Mouse (Mus musculus) heart, postnatal 14 days (tissue): Measurements from ENCODE around the gene Olfr119. TPM values are rescaled to one million over a fixed set of nuclear protein-coding genes. Genes with fewer than 3 reads are reported as not detected.
"Not testable (repeated sequence)": the region's sequence is repeated elsewhere in the genome, so short reads cannot be mapped to it uniquely, and the experiment has no call there.

ENCODE experiments used
- DNase-seq, 2 experiments: peaks; one replicate each; pipeline ENCODE4 v3.0.0; 2021 to 2022
- intact Hi-C: fragments of 180-260 bp; cut with DNase I; formaldehyde crosslinking; loops from one replicate; pipeline ENCODE4 v1.15.1; 2025
- long read RNA-seq, 2 experiments: library from polyadenylated mRNA; stranded (forward); transcript quantifications; one replicate each; pipeline ENCODE4 v2.0.0; 2021
- total RNA-seq, 2 experiments: library from RNA; stranded (reverse); gene quantifications; 2 replicates each; pipeline ENCODE4 v1.2.3; 2021

The Olfr119 gene
- not detected for total RNA-seq
- long read RNA-seq, experiment 1 = 0 reads
- long read RNA-seq, experiment 2 = 0 reads

- DNase-seq, intact Hi-C loops: not testable (repeated sequence)
Observed at GRCm38 (mm10) chr17:37696264-37696663, at the start of gene Olfr119. Gene Olfr119 (plus strand): TSS chr17:37696564.

GRCm38 (mm10) chr17:37663682-37664081 is 32.7 kb upstream of the Olfr119 start, which contains the start of gene Olfr117:
Gene Olfr117 (minus strand): TSS chr17:37663782.
- DNase-seq = no peak
- intact Hi-C loops = no loop called here

- intact Hi-C loops = no loop called here
- no peak for DNase-seq
Observed at GRCm38 (mm10) chr17:37666688-37667087, 29.7 kb upstream of the Olfr119 start, which contains the start of gene Olfr118. Gene Olfr118 (plus strand): TSS chr17:37666988.

GRCm38 (mm10) chr17:37721508-37721907 is 25.1 kb downstream of the Olfr119 start, which contains the start of gene Olfr120:
Gene Olfr120 (plus strand): TSS chr17:37721808.
- intact Hi-C loops = no loop called here

GRCm38 (mm10) chr17:37738070-37738469 is 41.7 kb downstream of the Olfr119 start:
- intact Hi-C loops = no loop called here
- DNase-seq = no peak

More at GRCm38 (mm10) chr17:37721508-37721907, 25.1 kb downstream of the Olfr119 start, which contains the start of gene Olfr120:
- DNase-seq = no peak

Other genes starting within 250 kb of the Olfr119 start
- not detected for gene Olfr109, start 237.6 kb upstream of the Olfr119 start, total RNA-seq
- under 1 TPM in 1 of 2 experiments, not detected in 1; 0.49 TPM for gene H2-M2, start 213.0 kb upstream of the Olfr119 start, total RNA-seq
- gene Olfr110, start 204.1 kb upstream of the Olfr119 start, total RNA-seq = not detected
- gene Olfr111, start 188.5 kb upstream of the Olfr119 start, total RNA-seq = not detected
- gene Olfr112, start 127.1 kb upstream of the Olfr119 start, total RNA-seq = not detected
- not detected for gene Olfr113, start 118.9 kb upstream of the Olfr119 start, total RNA-seq
- not detected for gene Olfr114, start 103.8 kb upstream of the Olfr119 start, total RNA-seq
- not detected for gene Olfr115, start 69.5 kb upstream of the Olfr119 start, total RNA-seq
- gene Olfr116, start 69.4 kb upstream of the Olfr119 start, total RNA-seq = not detected
- gene Olfr117, start 32.8 kb upstream of the Olfr119 start, total RNA-seq = not detected
- gene Olfr118, start 29.6 kb upstream of the Olfr119 start, total RNA-seq = not detected
- gene Olfr120, start 25.2 kb downstream of the Olfr119 start, total RNA-seq = not detected
- gene Olfr121, start 52.3 kb downstream of the Olfr119 start, total RNA-seq = not detected
- not detected for gene Olfr122, start 72.0 kb downstream of the Olfr119 start, total RNA-seq
- not detected for gene Olfr123, start 97.0 kb downstream of the Olfr119 start, total RNA-seq
- not detected for gene Olfr124, start 103.3 kb downstream of the Olfr119 start, total RNA-seq
- not detected for gene Olfr125, start 136.4 kb downstream of the Olfr119 start, total RNA-seq
- gene Olfr126, start 150.9 kb downstream of the Olfr119 start, total RNA-seq = not detected
- not detected for gene Olfr127, start 203.9 kb downstream of the Olfr119 start, total RNA-seq
- not detected for gene Olfr128, start 224.0 kb downstream of the Olfr119 start, total RNA-seq